Mouse (Mus musculus): ENCODE data around the gene Cul1. TPM values are rescaled to one million over a fixed set of nuclear protein-coding genes. Genes with fewer than 3 reads are reported as not detected.
"Not testable (repeated sequence)": the region's sequence is repeated elsewhere in the genome, so short reads cannot be mapped to it uniquely, and the experiment has no call there.

Gene Cul1
- polyA plus RNA-seq, 2 experiments = 37.5 to 64.6 TPM

GRCm38 (mm10) chr6:47420156-47420555, 33.0 kb upstream of the Cul1 start:
- Histone ChIP-seq H3K9ac (replicated peaks) (no peak overlapping the region), H3K27me3 (ENCODE audit: control insufficient read depth, insufficient read depth, low read length) (no peaks in the 10 kb centered on the region), H3K36me3 (replicated peaks; ENCODE audit: control insufficient read depth, insufficient read depth, low read depth) (no peaks in the 10 kb centered on the region), H3K4me1 (replicated peaks; ENCODE audit: control insufficient read depth in 2 of 2, insufficient read depth in 2 of 2, low read length in 1 of 2) (no peaks in the 10 kb centered on the region), H3K27ac (no peak overlapping the region), H3K4me2 (ENCODE audit: low read depth) (no peak overlapping the region), H3K4me3 (ENCODE audit: insufficient read depth in 1 of 2, low read depth in 2 of 2, low read length in 2 of 2) (no peak overlapping the region), H3K9me3 (ENCODE audit: control insufficient read depth, low read length) (no peaks in the 10 kb centered on the region)
- ATAC-seq (ENCODE audit: insufficient read depth) (no peak), DNase-seq (ENCODE audit: low read depth in 3 of 3, low spot score in 3 of 3) (no peak)
- TF ChIP-seq EP300 (IDR thresholded peaks at IDR 0.05; ENCODE audit: low read depth) (no peak), CTCF (IDR thresholded peaks at IDR 0.05; ENCODE audit: low read depth) (no peak)

- Histone ChIP-seq H3K9me3 (ENCODE audit: control insufficient read depth, low read length) (no peaks in the 10 kb centered on the region), H3K27ac (no peak overlapping the region), H3K4me2 (ENCODE audit: low read depth) (no peak overlapping the region), H3K27me3 (ENCODE audit: control insufficient read depth, insufficient read depth, low read length) (no peaks in the 10 kb centered on the region), H3K9ac (replicated peaks) (no peak overlapping the region), H3K4me3 (ENCODE audit: insufficient read depth in 1 of 2, low read depth in 2 of 2, low read length in 2 of 2) (no peak overlapping the region), H3K4me1 (replicated peaks; ENCODE audit: control insufficient read depth in 2 of 2, insufficient read depth in 2 of 2, low read length in 1 of 2) (no peaks in the 10 kb centered on the region), H3K36me3 (replicated peaks; ENCODE audit: control insufficient read depth, insufficient read depth, low read depth) (no peaks in the 10 kb centered on the region)
- DNase-seq (ENCODE audit: low read depth in 3 of 3, low spot score in 3 of 3) = no peak
- WGBS (ENCODE audit: insufficient replicate concordance) = 49% methylated on average over 1 of the region's 1 CpGs
- TF ChIP-seq CTCF (IDR thresholded peaks at IDR 0.05; ENCODE audit: low read depth) = no peak
- TF ChIP-seq EP300 (IDR thresholded peaks at IDR 0.05; ENCODE audit: low read depth) = no peak
- ATAC-seq (ENCODE audit: insufficient read depth) = no peak
Measured at GRCm38 (mm10) chr6:47421221-47421620, 32.0 kb upstream of the Cul1 start.

GRCm38 (mm10) chr6:47426136-47426535, 27.1 kb upstream of the Cul1 start:
- WGBS (ENCODE audit: insufficient replicate concordance) = 25% methylated on average over 1 of the region's 1 CpGs
- no peak for TF ChIP-seq EP300 (IDR thresholded peaks at IDR 0.05; ENCODE audit: low read depth)
- TF ChIP-seq CTCF (IDR thresholded peaks at IDR 0.05; ENCODE audit: low read depth) = no peak
- Histone ChIP-seq H3K4me1 (replicated peaks; ENCODE audit: control insufficient read depth in 2 of 2, insufficient read depth in 2 of 2, low read length in 1 of 2) (no peaks in the 10 kb centered on the region), H3K27ac (no peak overlapping the region), H3K4me3 (ENCODE audit: insufficient read depth in 1 of 2, low read depth in 2 of 2, low read length in 2 of 2) (no peak overlapping the region), H3K9ac (replicated peaks) (no peak overlapping the region), H3K36me3 (replicated peaks; ENCODE audit: control insufficient read depth, insufficient read depth, low read depth) (no peaks in the 10 kb centered on the region), H3K4me2 (ENCODE audit: low read depth) (no peak overlapping the region), H3K9me3 (ENCODE audit: control insufficient read depth, low read length) (no peaks in the 10 kb centered on the region), H3K27me3 (ENCODE audit: control insufficient read depth, insufficient read depth, low read length) (no peaks in the 10 kb centered on the region)
- no peak for ATAC-seq (ENCODE audit: insufficient read depth)
- no peak for DNase-seq (ENCODE audit: low read depth in 3 of 3, low spot score in 3 of 3)

- WGBS (ENCODE audit: insufficient replicate concordance) = 67% methylated on average over 4 of the region's 4 CpGs
- ATAC-seq (ENCODE audit: insufficient read depth); H3K9ac ChIP-seq (replicated peaks); H3K36me3 ChIP-seq (replicated peaks; ENCODE audit: control insufficient read depth, insufficient read depth, low read depth); H3K4me1 ChIP-seq (replicated peaks; ENCODE audit: control insufficient read depth in 2 of 2, insufficient read depth in 2 of 2, low read length in 1 of 2); H3K4me3 ChIP-seq (ENCODE audit: insufficient read depth in 1 of 2, low read depth in 2 of 2, low read length in 2 of 2); H3K27ac ChIP-seq; DNase-seq (ENCODE audit: low read depth in 3 of 3, low spot score in 3 of 3); H3K27me3 ChIP-seq (ENCODE audit: control insufficient read depth, insufficient read depth, low read length); H3K9me3 ChIP-seq (ENCODE audit: control insufficient read depth, low read length); H3K4me2 ChIP-seq (ENCODE audit: low read depth): not testable (repeated sequence)
Measured at GRCm38 (mm10) chr6:47426556-47426955, 26.6 kb upstream of the Cul1 start.

- ATAC-seq (ENCODE audit: insufficient read depth) = not testable (repeated sequence)
Measured at GRCm38 (mm10) chr6:47432795-47433194, 20.4 kb upstream of the Cul1 start.

GRCm38 (mm10) chr6:47440080-47440479, 13.1 kb upstream of the Cul1 start:
- no peak for ATAC-seq (ENCODE audit: insufficient read depth)
- DNase-seq (ENCODE audit: low read depth in 3 of 3, low spot score in 3 of 3) = no peak
- TF ChIP-seq EP300 (IDR thresholded peaks at IDR 0.05; ENCODE audit: low read depth) = no peak
- no peak for TF ChIP-seq CTCF (IDR thresholded peaks at IDR 0.05; ENCODE audit: low read depth)
- no peaks in the 10 kb centered on the region for H3K4me1 ChIP-seq (replicated peaks; ENCODE audit: control insufficient read depth in 2 of 2, insufficient read depth in 2 of 2, low read length in 1 of 2)
- H3K27ac ChIP-seq = no peak overlapping the region
- H3K27me3 ChIP-seq (ENCODE audit: control insufficient read depth, insufficient read depth, low read length) = no peaks in the 10 kb centered on the region
- no peak overlapping the region for H3K9ac ChIP-seq (replicated peaks)
- H3K9me3 ChIP-seq (ENCODE audit: control insufficient read depth, low read length) = no peaks in the 10 kb centered on the region
- WGBS (ENCODE audit: insufficient replicate concordance) = 53% methylated on average over 2 of the region's 2 CpGs
- no peak overlapping the region for H3K4me3 ChIP-seq (ENCODE audit: insufficient read depth in 1 of 2, low read depth in 2 of 2, low read length in 2 of 2)
- no peak overlapping the region for H3K4me2 ChIP-seq (ENCODE audit: low read depth)
- H3K36me3 ChIP-seq (replicated peaks; ENCODE audit: control insufficient read depth, insufficient read depth, low read depth) = no peaks in the 10 kb centered on the region

More at GRCm38 (mm10) chr6:47432795-47433194, 20.4 kb upstream of the Cul1 start:
- not testable (repeated sequence) for H3K27me3 ChIP-seq (ENCODE audit: control insufficient read depth, insufficient read depth, low read length); H3K9ac ChIP-seq (replicated peaks); H3K27ac ChIP-seq; DNase-seq (ENCODE audit: low read depth in 3 of 3, low spot score in 3 of 3); H3K9me3 ChIP-seq (ENCODE audit: control insufficient read depth, low read length); H3K4me3 ChIP-seq (ENCODE audit: insufficient read depth in 1 of 2, low read depth in 2 of 2, low read length in 2 of 2); H3K4me2 ChIP-seq (ENCODE audit: low read depth); H3K36me3 ChIP-seq (replicated peaks; ENCODE audit: control insufficient read depth, insufficient read depth, low read depth); H3K4me1 ChIP-seq (replicated peaks; ENCODE audit: control insufficient read depth in 2 of 2, insufficient read depth in 2 of 2, low read length in 1 of 2)
- whole genome bisulfite sequencing (ENCODE audit: insufficient replicate concordance) = 71% methylated on average over 12 of the region's 12 CpGs
